Mouse (Mus musculus) ES-E14 (cell line): ENCODE measurements around the gene Tef. TPM values are rescaled to one million over a fixed set of nuclear protein-coding genes. Genes with fewer than 3 reads are reported as not detected.

Experiments
- DNase-seq: peaks from one replicate; pipeline ENCODE4 v3.0.0-alpha.2; 2013; ENCODE audit warnings: low read depth, low spot score
- H3K27ac ChIP-seq: 2 replicates; pipeline ENCODE4 v1.5.1; 2012; ENCODE audit warnings: low read depth, mild to moderate bottlenecking, low read length, moderate library complexity, mixed read lengths; ENCODE audit not compliant: poor library complexity, insufficient read depth, severe bottlenecking
- H3K36me3 ChIP-seq: 2 replicates; pipeline ENCODE4 v1.6.1; 2012; ENCODE audit warnings: mild to moderate bottlenecking, low read length, moderate library complexity, mixed read lengths; ENCODE audit not compliant: control insufficient read depth, poor library complexity, insufficient read depth, severe bottlenecking
- H3K4me1 ChIP-seq, 2 experiments: fragments of 150-350 bp in 1 of 2; sonication (generic) in 1 of 2; 2 replicates each; pipeline ENCODE4 v1.6.1; 2012; ENCODE audit warnings: low read length in 2 of 2, mild to moderate bottlenecking in 1 of 2, mixed read lengths in 1 of 2; ENCODE audit not compliant: control insufficient read depth in 2 of 2, insufficient read depth in 2 of 2, poor library complexity in 1 of 2
- H3K4me3 ChIP-seq, 2 experiments: fragments of 150-350 bp in 1 of 2; sonication (generic) in 1 of 2; 2 replicates each; pipeline ENCODE4 v1.5.1; 2012; ENCODE audit warnings: low read length in 2 of 2, low read depth in 1 of 2, mild to moderate bottlenecking in 1 of 2, mixed read lengths in 1 of 2; ENCODE audit not compliant: insufficient read depth in 1 of 2, poor library complexity in 1 of 2, severe bottlenecking in 1 of 2
- H3K9ac ChIP-seq: 2 replicates; pipeline ENCODE4 v1.6.1; 2012; ENCODE audit warnings: low read depth, mild to moderate bottlenecking, low read length, mixed read lengths; ENCODE audit not compliant: poor library complexity, insufficient read depth, severe bottlenecking
- H3K9me3 ChIP-seq: fragments of 150-350 bp; sonication (generic); 2 replicates; pipeline ENCODE4 v1.6.1; 2012; ENCODE audit warnings: low read depth, mild to moderate bottlenecking, low read length; ENCODE audit not compliant: control insufficient read depth, insufficient read depth
- CHD2 ChIP-seq: IDR thresholded peaks from 2 replicates; pipeline ENCODE4 v1.6.1; 2014; ENCODE audit warnings: mild to moderate bottlenecking, low read depth, low read length, inconsistent platforms
- HCFC1 ChIP-seq: IDR thresholded peaks from 2 replicates; pipeline ENCODE4 v1.6.1; 2012; ENCODE audit warnings: low read length, inconsistent platforms, borderline replicate concordance; ENCODE audit not compliant: insufficient read depth
- MAFK ChIP-seq: IDR thresholded peaks from 2 replicates; pipeline ENCODE4 v1.6.1; 2014; ENCODE audit warnings: mild to moderate bottlenecking, low read depth, low read length, inconsistent platforms; ENCODE audit not compliant: insufficient read depth
- ZC3H11A ChIP-seq: IDR thresholded peaks from 2 replicates; pipeline ENCODE4 v1.6.1; 2012; ENCODE audit warnings: low read depth, mild to moderate bottlenecking, inconsistent platforms, low read length, borderline replicate concordance
- ZNF384 ChIP-seq: IDR thresholded peaks from 2 replicates; pipeline ENCODE4 v1.6.1; 2012; ENCODE audit warnings: low read depth, low read length, inconsistent platforms
- in situ Hi-C, 2 experiments: fragments of 600-800 bp; cut with MboI; formaldehyde crosslinking; loops; one replicate each; pipeline ENCODE4 v1.15.1; 2025; ENCODE audit warnings: low sequenced_read_pairs in 2 of 2, inconsistent platforms in 1 of 2; ENCODE audit not compliant: unreplicated experiment in 2 of 2
- total RNA-seq: library from RNA; depleted of rRNA; stranded (reverse); fragments of 300-350 nt; gene quantifications from 2 replicates; pipeline ENCODE4 v1.2.3, GENCODE M21; 2012; rRNA removed

The Tef gene
- 20.9 and 25.2 TPM in 2 replicates for total RNA-seq

DNA sequence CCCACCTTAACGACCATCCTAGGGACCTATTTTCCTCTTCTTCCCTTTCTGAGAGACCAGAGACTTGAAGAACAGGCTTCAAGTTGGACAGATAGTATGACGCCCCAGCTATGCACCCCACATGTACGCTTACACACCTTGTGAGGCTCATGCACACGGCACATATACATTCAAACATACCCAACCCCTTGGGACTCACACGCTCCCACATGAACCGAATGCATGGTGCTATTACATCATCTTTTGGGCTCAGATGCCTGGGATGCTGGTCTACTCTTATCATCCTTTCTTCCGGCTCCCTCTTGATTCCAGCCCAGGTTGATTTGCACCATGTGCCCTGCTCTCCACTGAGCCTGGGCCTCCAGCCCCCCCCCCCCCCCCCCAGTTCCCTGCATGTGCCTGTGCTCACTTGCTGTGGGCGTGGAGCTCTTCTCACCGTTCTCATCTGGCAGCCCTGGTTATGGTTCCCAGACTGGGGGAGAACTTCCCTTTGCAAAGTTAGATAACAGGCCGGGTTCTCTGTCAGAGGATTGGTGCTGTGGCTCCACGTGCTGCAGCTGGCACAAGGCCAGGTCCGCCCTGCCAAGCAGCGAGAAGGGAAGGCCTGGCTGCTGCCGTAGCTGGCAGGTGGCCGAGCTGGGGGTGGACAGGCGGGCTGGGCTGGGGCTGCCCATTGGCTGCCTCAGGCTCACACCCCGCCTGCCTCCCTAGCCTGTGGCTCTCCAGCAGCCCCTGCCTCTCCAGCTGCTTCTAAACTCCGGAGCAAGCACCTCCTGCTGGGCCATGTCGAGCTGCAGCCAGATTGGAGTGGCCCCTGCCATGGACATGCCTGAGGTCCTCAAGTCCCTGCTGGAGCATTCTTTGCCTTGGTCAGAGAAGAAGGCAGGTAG, at the start of gene Tef:
Tef (plus strand) TSS at position 421 of the 890 bp plus-strand sequence.
- Histone ChIP-seq H3K36me3 (no peaks in the 10 kb centered on the region), H3K4me3 (peak within 1 kb of the TSS in 1 of 2 experiments; percentile 28; a peak in 1 of 4 replicates), H3K27ac (no peak within 1 kb of the TSS), H3K9me3 (no peaks in the 10 kb centered on the region), H3K4me1 (peaks cover 0 to 7% of the 10 kb centered on the region in 2 experiments; a peak in 1 of 4 replicates), H3K9ac (no peak within 1 kb of the TSS)
- in situ Hi-C loops: no loop called here
- DNase-seq: no peak
- no peak for TF ChIP-seq ZNF384
- no peak for TF ChIP-seq ZC3H11A
- no peak for TF ChIP-seq CHD2
- no peak for TF ChIP-seq MAFK
- TF ChIP-seq HCFC1: no peak

- no peak for DNase-seq
- H3K27ac ChIP-seq: no peak overlapping the region
- no peaks in the 10 kb centered on the region; the same call in 1 of the 2 replicates for H3K36me3 ChIP-seq
- TF ChIP-seq MAFK (no peak), ZNF384 (no peak), HCFC1 (no peak), ZC3H11A (no peak), CHD2 (no peak)
- H3K4me3 ChIP-seq: no peak overlapping the region
- H3K4me1 ChIP-seq: no peaks in the 10 kb centered on the region; a peak in 1 of 4 replicates
- H3K9ac ChIP-seq: no peak overlapping the region
- no peaks in the 10 kb centered on the region for H3K9me3 ChIP-seq
- in situ Hi-C loops: no loop called here
Measured at GRCm38 (mm10) chr15:81753669-81754068, 48.6 kb upstream of the Tef start.

GRCm38 (mm10) chr15:81758701-81759100, 43.5 kb upstream of the Tef start:
- Histone ChIP-seq H3K36me3 (no peaks in the 10 kb centered on the region), H3K9me3 (no peaks in the 10 kb centered on the region), H3K9ac (no peak overlapping the region), H3K4me3 (no peak overlapping the region), H3K27ac (no peak overlapping the region), H3K4me1 (no peaks in the 10 kb centered on the region)
- DNase-seq: no peak
- no peak for TF ChIP-seq ZC3H11A
- no peak for TF ChIP-seq MAFK
- TF ChIP-seq CHD2: no peak
- no peak for TF ChIP-seq ZNF384
- TF ChIP-seq HCFC1: no peak
- in situ Hi-C loops: no loop called here

- Histone ChIP-seq H3K4me3 (no peak overlapping the region), H3K9me3 (no peaks in the 10 kb centered on the region), H3K36me3 (no peaks in the 10 kb centered on the region), H3K9ac (no peak overlapping the region), H3K4me1 (no peaks in the 10 kb centered on the region), H3K27ac (no peak overlapping the region)
- in situ Hi-C loops: no loop called here
- DNase-seq: no peak
- no peak for TF ChIP-seq HCFC1
Measured at GRCm38 (mm10) chr15:81759542-81759941, 42.7 kb upstream of the Tef start.
